Mouse (Mus musculus) midbrain, embryonic 10.5 days (tissue): ENCODE measurements around the gene Arl5c. TPM values are rescaled to one million over a fixed set of nuclear protein-coding genes. Genes with fewer than 3 reads are reported as not detected.

Experiments used
- DNase-seq: peaks from one replicate; pipeline ENCODE4 v3.0.0-alpha.2; 2017; ENCODE audit warnings: low spot score
- H3K27ac ChIP-seq: fragments of 300-500 bp; sonication (generic); replicated peaks from 2 replicates; pipeline ENCODE4 v1.5.1; 2016; ENCODE audit warnings: mild to moderate bottlenecking
- H3K27me3 ChIP-seq: fragments of 300-500 bp; sonication (generic); 2 replicates; pipeline ENCODE4 v1.6.1; 2016; ENCODE audit warnings: low read depth, mild to moderate bottlenecking; ENCODE audit not compliant: poor library complexity, severe bottlenecking
- H3K36me3 ChIP-seq: fragments of 300-500 bp; sonication (generic); 2 replicates; pipeline ENCODE4 v1.6.1; 2016; ENCODE audit warnings: mild to moderate bottlenecking, moderate library complexity
- H3K4me1 ChIP-seq: fragments of 300-500 bp; sonication (generic); 2 replicates; pipeline ENCODE4 v1.6.1; 2016
- H3K4me3 ChIP-seq: fragments of 300-500 bp; sonication (generic); 2 replicates; pipeline ENCODE4 v1.5.1; 2016; ENCODE audit warnings: mild to moderate bottlenecking, moderate library complexity
- H3K9me3 ChIP-seq: fragments of 300-500 bp; sonication (generic); replicated peaks from 2 replicates; pipeline ENCODE4 v1.6.1; 2016; ENCODE audit warnings: mild to moderate bottlenecking
- WGBS: fragments of 180-500 bp; shearing (Covaris S2); methylation state at CpG from one replicate; pipeline ENCODE4 v1.1.7; 2016; 5-methylcytosine and 5-hydroxymethylcytosine counted together
- polyA plus RNA-seq: library from polyadenylated mRNA; unstranded; fragments of >200 nt; fragmentation: Nextera tagmentation; extraction: Ambion mirVana; gene quantifications from 2 replicates; pipeline ENCODE4 v1.2.1, GENCODE M21; 2016

Arl5c gene
- polyA plus RNA-seq, 1 experiment from 2014 or later = 16.8 TPM

- Histone ChIP-seq H3K27me3 (peaks cover 37% of the 10 kb centered on the region), H3K27ac (no peak overlapping the region), H3K36me3 (peaks cover 46% of the 10 kb centered on the region), H3K9me3 (no peaks in the 10 kb centered on the region), H3K4me1 (peaks cover 60% of the 10 kb centered on the region), H3K4me3 (no peak overlapping the region; the same call in 1 of the 2 replicates)
- 70% methylated on average over 4 of the region's 4 CpGs for WGBS
- DNase-seq = no peak
Observed at GRCm38 (mm10) chr11:98016824-98017223, 20.8 kb upstream of the Arl5c start.

GRCm38 (mm10) chr11:98016177-98016576 is 20.2 kb upstream of the Arl5c start:
- 94% methylated on average over 5 of the region's 5 CpGs for WGBS
- Histone ChIP-seq H3K4me3 (no peak overlapping the region), H3K4me1 (peaks cover 59% of the 10 kb centered on the region), H3K27ac (no peak overlapping the region), H3K9me3 (no peaks in the 10 kb centered on the region), H3K36me3 (peaks cover 52% of the 10 kb centered on the region), H3K27me3 (peaks cover 33% of the 10 kb centered on the region)
- no peak for DNase-seq

- 84% methylated on average over 10 of the region's 10 CpGs for WGBS
- H3K9me3 ChIP-seq = no peaks in the 10 kb centered on the region
- no peak overlapping the region for H3K27ac ChIP-seq
- no peak overlapping the region for H3K4me3 ChIP-seq
- no peak for DNase-seq
- peaks cover 72% of the 10 kb centered on the region for H3K36me3 ChIP-seq
- H3K4me1 ChIP-seq = peaks cover 29% of the 10 kb centered on the region
- H3K27me3 ChIP-seq = peaks cover 8% of the 10 kb centered on the region; the same call in 1 of the 2 replicates
Observed at GRCm38 (mm10) chr11:98012831-98013230, 16.9 kb upstream of the Arl5c start.

- 61% methylated on average over 9 of the region's 9 CpGs for WGBS
- H3K4me1 ChIP-seq = peaks cover 21% of the 10 kb centered on the region
Observed at GRCm38 (mm10) chr11:98011716-98012115, 15.7 kb upstream of the Arl5c start.

DNA sequence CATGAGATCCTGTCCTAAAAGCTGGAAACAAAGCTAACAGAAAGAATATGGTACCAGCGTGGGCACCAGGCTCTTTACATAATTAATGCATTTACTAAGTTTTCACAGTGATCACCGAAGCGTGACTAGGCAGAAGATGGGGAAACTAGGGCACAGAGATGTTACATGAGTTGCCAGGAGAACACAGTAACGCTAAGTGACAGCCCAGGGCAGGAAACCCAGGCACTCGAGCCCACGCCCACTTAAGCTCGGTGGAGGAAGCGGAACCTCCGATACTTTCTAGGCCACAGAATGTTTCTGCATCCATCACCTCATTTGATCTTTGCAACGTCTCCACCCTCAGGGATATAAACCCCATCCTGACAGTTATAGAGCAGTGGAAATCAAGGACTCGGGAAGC is 12.1 kb upstream of the Arl5c start:
- Histone ChIP-seq H3K27ac (no peak overlapping the region), H3K27me3 (peaks cover 32% of the 10 kb centered on the region), H3K36me3 (peaks cover 69% of the 10 kb centered on the region), H3K4me3 (no peak overlapping the region), H3K4me1 (peaks cover 32% of the 10 kb centered on the region), H3K9me3 (no peaks in the 10 kb centered on the region)
- DNase-seq = no peak
- 92% methylated on average over 11 of the region's 11 CpGs for WGBS

More at GRCm38 (mm10) chr11:98011716-98012115, 15.7 kb upstream of the Arl5c start:
- Histone ChIP-seq H3K9me3 (no peaks in the 10 kb centered on the region), H3K27me3 (peaks cover 7% of the 10 kb centered on the region; the same call in 1 of the 2 replicates), H3K4me3 (no peak overlapping the region), H3K27ac (no peak overlapping the region), H3K36me3 (peaks cover 72% of the 10 kb centered on the region)
- DNase-seq = no peak

DNA sequence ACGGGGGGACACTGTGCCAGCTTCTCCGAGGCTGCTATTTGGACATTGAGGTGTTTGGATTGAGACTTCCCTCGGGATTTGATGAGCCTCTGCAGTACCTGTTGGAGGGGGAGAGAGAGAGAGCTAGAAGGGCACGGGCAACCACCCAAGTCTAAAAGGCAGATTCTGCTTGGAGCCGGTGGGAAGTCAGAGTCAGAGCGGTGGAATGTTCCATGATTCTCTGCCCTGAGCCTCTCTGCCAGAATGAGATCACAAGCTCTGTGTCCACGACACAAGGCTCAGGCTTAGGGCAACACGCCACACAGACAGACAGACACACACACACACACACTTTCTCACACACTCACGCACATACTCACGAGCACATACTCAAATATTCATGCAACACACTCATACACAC is 9.7 kb upstream of the Arl5c start:
- peaks cover 49% of the 10 kb centered on the region for H3K27me3 ChIP-seq
- H3K9me3 ChIP-seq = no peaks in the 10 kb centered on the region
- no peak overlapping the region for H3K27ac ChIP-seq
- 91% methylated on average over 10 of the region's 10 CpGs for WGBS
- peaks cover 59% of the 10 kb centered on the region for H3K36me3 ChIP-seq
- H3K4me3 ChIP-seq = no peak overlapping the region
- DNase-seq = no peak
- peaks cover 39% of the 10 kb centered on the region for H3K4me1 ChIP-seq

DNA sequence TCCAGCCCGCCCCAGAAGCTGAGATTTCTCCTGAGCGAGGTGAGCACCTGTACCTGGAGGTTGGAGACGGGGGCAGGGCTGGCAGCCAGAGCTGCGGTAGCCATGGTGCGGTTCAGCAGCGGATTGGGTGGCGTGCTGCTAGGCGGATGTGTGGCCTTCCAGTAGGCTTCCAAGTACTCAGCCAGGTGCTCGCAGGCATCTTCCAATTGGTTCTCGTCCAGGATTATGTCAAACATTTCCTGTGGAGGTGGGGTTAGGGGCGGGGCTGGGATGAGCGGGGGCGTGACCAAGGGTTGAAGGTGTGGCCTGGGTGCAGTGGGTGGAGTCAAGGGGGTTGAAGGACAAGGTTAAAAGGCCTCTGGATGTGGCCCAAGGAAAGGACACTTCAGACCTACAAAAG is 9.1 kb upstream of the Arl5c start:
- DNase-seq = no peak
- Histone ChIP-seq H3K4me3 (peak overlapping the region; percentile 20; the same call in 1 of the 2 replicates), H3K9me3 (no peaks in the 10 kb centered on the region), H3K27ac (no peak overlapping the region), H3K36me3 (peaks cover 53% of the 10 kb centered on the region), H3K27me3 (peaks cover 56% of the 10 kb centered on the region), H3K4me1 (peaks cover 44% of the 10 kb centered on the region)
- 42% methylated on average over 13 of the region's 13 CpGs for WGBS

- Histone ChIP-seq H3K27ac (no peak overlapping the region), H3K4me3 (no peak overlapping the region), H3K27me3 (peaks cover 65% of the 10 kb centered on the region), H3K36me3 (peaks cover 44% of the 10 kb centered on the region), H3K9me3 (no peaks in the 10 kb centered on the region), H3K4me1 (peaks cover 43% of the 10 kb centered on the region)
- 92% methylated on average over 8 of the region's 8 CpGs for WGBS
- no peak for DNase-seq
Observed at GRCm38 (mm10) chr11:98004161-98004560, 8.2 kb upstream of the Arl5c start.

- Histone ChIP-seq H3K27ac (peak overlapping the region; percentile 38; the same call in 1 of the 2 replicates), H3K4me3 (peak overlapping the region; percentile 39), H3K4me1 (peaks cover 44% of the 10 kb centered on the region), H3K27me3 (peaks cover 72% of the 10 kb centered on the region), H3K36me3 (peaks cover 41% of the 10 kb centered on the region), H3K9me3 (no peaks in the 10 kb centered on the region)
- DNase-seq = no peak
- 33% methylated on average over 17 of the region's 17 CpGs for WGBS
Observed at GRCm38 (mm10) chr11:98003171-98003671, 7.2 kb upstream of the Arl5c start.

- Histone ChIP-seq H3K36me3 (peaks cover 35% of the 10 kb centered on the region), H3K4me3 (peak overlapping the region; percentile 39), H3K27ac (peak overlapping the region; percentile 38; the same call in 1 of the 2 replicates), H3K27me3 (peaks cover 78% of the 10 kb centered on the region), H3K4me1 (peaks cover 44% of the 10 kb centered on the region), H3K9me3 (no peaks in the 10 kb centered on the region)
- 11% methylated on average over 12 of the region's 12 CpGs for WGBS
- peak; percentile 86 for DNase-seq
Observed at GRCm38 (mm10) chr11:98002627-98003026, 6.6 kb upstream of the Arl5c start.

- Histone ChIP-seq H3K36me3 (peaks cover 30% of the 10 kb centered on the region), H3K9me3 (no peaks in the 10 kb centered on the region), H3K27ac (peak overlapping the region; percentile 35; the same call in 1 of the 2 replicates), H3K4me1 (peaks cover 44% of the 10 kb centered on the region), H3K27me3 (peaks cover 78% of the 10 kb centered on the region), H3K4me3 (peak overlapping the region; percentile 39)
- no peak for DNase-seq
- WGBS = 54% methylated on average over 6 of the region's 6 CpGs
Observed at GRCm38 (mm10) chr11:98001986-98002385, 6.0 kb upstream of the Arl5c start.

DNA sequence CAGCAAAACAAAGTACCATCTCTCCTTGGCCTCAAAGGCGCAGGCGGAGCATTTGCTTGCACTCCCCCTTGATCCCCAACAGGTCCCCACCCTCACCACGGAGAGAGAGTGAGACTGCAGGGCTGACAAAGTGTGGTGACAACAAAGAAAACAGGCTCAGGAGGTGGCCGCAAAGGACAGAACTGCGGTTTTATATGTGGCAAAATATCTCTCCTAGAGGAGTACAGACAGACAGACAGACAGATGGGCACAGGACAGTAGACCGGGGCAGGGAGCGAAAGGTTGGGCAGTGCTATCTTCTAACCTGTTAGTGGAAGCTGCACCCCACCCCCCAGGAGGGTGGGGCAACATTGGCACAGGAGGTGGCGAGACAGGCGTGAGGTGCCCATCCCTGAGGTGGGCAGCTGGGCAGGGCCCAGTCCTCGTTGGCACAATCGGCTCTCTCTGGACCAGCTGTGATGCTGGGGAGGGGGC is 5.4 kb upstream of the Arl5c start:
- H3K4me3 ChIP-seq = no peak overlapping the region
- peaks cover 24% of the 10 kb centered on the region for H3K36me3 ChIP-seq
- no peak overlapping the region for H3K27ac ChIP-seq
- 30% methylated on average over 11 of the region's 11 CpGs for WGBS
- H3K4me1 ChIP-seq = peaks cover 44% of the 10 kb centered on the region
- peaks cover 82% of the 10 kb centered on the region for H3K27me3 ChIP-seq
- no peak for DNase-seq
- no peaks in the 10 kb centered on the region for H3K9me3 ChIP-seq

DNA sequence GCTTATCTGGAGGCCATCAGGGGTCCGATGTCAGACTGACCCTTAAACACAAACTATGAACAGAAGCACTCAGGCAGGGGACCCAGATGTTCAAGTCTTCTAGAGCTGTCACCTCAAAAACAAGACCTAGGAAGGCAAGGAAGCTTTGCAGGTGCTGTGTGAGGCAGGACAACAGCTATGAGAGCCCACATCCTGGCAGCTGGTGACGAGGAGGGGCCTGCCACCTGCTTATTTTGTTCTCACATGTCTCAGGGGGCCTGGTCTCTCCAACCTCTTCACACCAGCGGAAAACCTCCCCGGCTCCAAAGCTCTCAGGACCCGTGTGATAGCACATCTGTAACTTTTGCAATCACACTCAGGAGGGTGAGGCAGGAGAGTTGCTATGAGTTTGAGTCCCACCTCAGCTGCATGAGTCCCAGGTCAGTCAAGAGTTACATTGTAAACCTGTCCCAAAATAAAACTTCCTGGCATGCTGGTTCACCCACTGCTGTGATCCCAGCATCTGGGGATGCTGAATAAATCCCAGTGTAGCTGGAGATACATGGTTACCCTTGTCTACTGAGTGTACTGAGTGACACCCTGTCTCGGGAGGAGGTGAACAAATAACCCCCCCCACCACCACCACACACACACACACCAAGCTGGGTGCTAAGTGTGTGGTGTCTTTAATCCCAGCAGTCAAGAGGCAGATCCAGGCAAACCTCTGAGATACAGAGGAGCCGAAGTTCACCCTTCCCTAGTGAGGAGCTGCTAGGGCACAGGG is 4.6 kb upstream of the Arl5c start:
- Histone ChIP-seq H3K27ac (no peak overlapping the region), H3K9me3 (no peaks in the 10 kb centered on the region), H3K36me3 (peaks cover 18% of the 10 kb centered on the region), H3K4me3 (no peak overlapping the region), H3K4me1 (peaks cover 48% of the 10 kb centered on the region), H3K27me3 (peaks cover 82% of the 10 kb centered on the region)
- 57% methylated on average over 7 of the region's 7 CpGs for WGBS
- no peak for DNase-seq
